Mouse (Mus musculus): ENCODE data around the gene Gm5475. TPM values are rescaled to one million over a fixed set of nuclear protein-coding genes. Genes with fewer than 3 reads are reported as not detected.
"Not testable (repeated sequence)": the region's sequence is repeated elsewhere in the genome, so short reads cannot be mapped to it uniquely, and the experiment has no call there.

Gene Gm5475
- 0.06 TPM in 1 of 2 replicates, not detected in the other for polyA plus RNA-seq (2012; rRNA removed)

DNA sequence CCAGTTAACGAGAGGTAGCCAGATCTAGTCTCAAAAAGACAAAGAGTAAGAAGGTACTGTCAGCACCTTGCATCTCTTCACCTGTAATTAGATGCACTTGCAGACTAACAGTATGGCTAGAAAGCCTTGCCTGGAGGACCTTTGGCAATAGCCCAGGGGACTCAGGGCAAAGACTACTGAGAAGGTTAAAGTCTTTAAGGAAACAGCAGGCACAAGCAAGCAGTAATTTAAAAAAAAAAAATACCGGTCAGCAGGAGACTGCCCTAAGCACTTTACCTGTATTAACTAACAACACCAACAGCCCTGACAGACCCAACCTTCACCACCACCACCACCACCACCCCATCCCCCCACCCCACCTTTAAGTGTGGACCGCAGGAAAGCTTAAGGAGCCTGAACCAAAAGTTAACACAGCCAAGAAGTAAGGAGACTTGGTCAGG is at the start of gene Gm5475:
Gene Gm5475 (plus strand): TSS at position 390 of the 440 bp plus-strand sequence.
- not testable (repeated sequence) for DNase-seq (ENCODE audit: extremely low spot score in 1 of 2, low spot score in 1 of 2)

DNA sequence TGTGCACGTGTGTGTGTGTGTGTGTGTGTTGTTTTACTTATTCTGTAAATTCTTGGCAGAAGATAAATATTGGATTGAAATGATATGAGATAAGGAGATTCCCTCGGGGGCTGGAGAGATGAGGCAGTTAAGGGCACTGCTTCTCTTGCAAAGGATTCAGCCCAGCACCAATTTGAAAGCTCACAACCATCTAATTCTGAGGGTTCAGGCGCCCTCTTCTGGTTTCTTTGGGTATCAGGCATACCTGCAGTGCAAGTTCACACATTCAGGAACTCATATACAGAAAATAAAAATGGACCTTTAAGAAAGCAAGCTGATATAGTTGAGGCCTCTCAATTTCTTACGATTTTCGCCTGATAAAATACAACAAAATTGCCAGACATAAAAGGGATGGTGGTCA is 46.9 kb upstream of the Gm5475 start:
- DNase-seq (ENCODE audit: extremely low spot score in 1 of 2, low spot score in 1 of 2) = peak; percentile 40 to 90

DNA sequence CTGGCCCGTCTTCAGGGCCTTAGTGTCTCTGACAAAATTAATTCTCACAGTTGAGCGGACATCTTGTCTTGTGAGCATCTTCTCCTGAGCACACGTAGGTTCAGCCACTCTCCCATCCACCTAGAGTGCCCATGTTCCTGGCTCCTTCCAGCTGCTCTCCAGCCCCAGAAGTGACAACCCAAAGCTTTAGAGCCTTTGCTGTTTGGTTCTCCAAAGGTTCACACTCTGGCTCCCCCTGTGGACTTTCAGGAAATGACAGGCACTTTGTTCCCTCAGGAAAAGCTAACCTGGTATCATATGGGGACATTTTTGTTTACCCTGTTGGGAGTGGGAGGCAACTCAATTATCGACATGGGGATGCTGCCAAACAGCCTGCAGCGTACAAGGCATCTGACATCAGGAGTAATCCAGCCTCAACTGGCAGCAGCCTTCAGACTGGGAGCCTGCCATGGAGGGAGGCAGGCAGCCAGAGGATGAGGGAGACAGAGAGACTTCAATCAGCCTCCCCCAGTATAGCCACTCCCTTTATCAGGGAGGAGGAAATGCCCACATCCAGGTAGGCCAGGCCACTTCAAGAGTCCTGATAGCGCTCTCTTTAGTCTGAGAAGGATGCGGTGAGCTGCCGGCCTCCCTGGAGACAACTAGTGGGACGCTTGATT is 44.0 kb upstream of the Gm5475 start:
- peak in 1 of 2 experiments; percentile 17 for DNase-seq (ENCODE audit: extremely low spot score in 1 of 2, low spot score in 1 of 2)

DNA sequence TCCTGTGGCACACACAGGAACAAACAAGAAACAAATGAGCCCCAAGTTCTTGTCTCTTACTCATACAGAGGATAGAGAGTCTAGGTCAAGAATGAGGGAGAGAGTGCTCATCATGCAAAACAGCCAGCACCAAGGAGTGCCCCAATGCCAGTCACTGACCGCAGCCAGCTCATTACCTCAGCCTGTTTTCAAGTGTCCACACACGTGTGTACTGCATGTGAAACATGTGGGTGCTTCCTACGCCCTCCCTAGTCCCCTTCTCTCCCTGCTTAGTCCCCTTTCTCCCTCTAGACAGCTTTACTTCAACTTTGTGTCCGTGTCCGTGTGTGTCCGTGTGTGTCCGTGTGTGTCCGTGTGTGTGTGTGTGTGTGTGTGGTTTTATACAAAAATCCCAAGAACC is 42.3 kb upstream of the Gm5475 start:
- DNase-seq (ENCODE audit: extremely low spot score in 1 of 2, low spot score in 1 of 2) = no peak

DNA sequence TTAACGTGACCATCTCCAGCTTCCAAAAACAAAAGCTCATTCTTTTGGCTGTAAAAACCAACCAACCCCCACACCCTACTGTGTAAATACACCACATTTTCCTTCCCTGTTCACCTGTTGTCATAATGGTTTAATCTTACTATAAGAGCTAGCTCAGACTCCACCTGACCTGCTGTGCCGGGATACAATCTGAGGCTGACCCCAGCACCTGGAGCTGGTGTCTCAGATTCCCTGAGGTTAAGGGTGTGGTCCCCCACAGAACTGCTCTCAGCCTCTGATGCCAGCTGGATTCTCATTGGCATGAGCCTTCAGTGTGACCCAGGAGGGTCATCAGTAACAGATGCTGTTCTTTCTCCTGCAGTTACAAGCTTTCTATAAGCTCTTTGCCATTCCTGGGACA is 41.8 kb upstream of the Gm5475 start:
- DNase-seq (ENCODE audit: extremely low spot score in 1 of 2, low spot score in 1 of 2) = no peak

DNA sequence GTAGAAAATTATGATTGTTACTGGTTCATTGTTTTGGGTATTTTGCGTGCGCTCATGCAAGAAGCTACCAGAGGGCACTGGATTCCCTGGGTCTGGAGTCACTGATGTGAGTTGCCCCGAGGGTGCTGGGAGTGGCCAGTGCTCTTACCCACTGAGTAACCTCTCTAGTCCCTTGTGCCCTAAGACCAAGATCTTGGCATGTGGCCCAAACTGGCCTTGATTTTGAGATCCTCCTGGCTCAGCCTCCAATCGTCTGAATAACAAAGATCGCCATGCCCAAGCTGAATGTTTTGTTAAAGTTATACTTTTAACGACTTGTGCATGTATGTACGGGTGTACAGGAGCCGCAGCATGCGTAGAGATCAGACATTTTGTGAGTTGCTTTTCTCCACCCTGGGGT is 36.2 kb upstream of the Gm5475 start:
- DNase-seq (ENCODE audit: extremely low spot score in 1 of 2, low spot score in 1 of 2) = no peak

DNA sequence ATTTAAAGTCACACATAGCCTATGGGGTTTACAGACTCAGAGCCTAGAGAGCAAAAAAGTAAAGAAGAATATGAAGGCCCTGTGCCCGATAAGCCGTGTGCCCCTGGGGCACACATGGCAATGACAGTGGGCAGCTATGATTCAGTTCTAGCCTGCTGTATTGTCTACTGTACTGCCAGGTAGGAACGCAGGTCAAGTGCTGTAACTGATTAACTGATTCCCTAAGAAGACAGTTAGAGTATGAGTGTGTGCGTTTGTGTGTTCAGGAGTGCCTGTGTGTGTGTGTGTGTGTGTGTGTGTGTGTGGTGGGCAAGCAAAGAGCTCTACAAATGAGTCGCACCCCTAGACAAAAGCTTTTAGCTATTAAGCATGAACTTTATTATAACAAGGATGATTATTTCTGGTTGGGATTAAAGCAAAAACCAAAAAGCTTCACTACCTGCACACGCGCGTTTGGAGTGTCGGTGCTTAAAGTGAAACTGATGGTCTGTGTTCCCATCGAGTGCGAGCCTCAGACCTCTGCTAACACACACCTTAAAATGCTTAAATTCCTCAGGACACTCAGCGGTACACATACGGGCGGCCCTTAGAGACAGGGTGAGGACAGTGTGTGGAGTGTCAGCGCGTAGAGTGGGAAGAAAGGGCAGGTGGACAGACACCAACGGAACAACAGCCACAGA is 34.3 kb upstream of the Gm5475 start:
- DNase-seq (ENCODE audit: extremely low spot score in 1 of 2, low spot score in 1 of 2) = no peak

DNA sequence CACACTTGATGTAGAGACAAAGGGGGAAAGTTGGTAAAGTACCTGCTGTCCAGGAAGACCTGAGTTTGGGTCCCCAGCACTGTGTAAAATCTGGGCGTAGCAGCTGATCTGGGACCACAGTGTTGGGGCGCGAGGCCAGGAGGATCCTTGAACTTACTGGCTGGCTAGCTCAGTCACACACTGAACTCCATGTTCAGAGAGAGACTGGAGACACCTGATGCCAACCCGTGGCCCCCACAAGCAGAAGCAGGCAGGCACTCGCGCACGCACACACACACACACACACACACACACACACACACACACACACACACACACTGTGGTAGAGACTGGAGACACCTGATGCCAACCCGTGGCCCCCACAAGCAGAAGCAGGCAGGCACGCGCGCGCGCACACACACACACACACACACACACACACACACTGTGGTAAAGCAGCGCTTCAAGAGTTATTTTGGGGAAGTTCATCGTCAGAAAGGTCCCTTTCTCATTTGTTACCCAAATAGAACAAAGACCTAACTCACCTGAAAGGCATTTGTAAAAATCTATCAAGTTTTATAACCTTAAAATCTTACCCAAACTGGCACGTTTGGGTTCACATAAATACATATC is 33.6 kb upstream of the Gm5475 start:
- no peak for DNase-seq (ENCODE audit: extremely low spot score in 1 of 2, low spot score in 1 of 2)

DNA sequence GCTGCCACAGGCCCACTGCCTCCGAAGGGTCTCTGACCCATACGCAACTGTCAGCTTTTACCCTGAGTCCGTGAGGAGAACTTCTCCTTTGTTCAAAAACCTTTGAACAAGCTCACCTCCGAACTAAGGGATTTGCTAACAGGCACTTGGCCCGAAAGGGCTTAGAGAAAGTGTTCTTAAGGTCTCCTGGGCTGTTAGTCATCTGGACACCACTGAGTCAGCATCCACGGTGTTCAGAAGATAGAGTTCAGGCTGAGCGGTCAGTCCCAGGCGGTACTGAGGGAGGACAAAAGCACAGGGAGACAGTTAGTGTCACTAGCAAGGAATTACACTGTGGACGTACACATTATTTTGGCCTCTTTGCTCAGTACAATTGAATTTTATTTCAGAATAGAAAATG is 33.1 kb upstream of the Gm5475 start:
- no peak for DNase-seq (ENCODE audit: extremely low spot score in 1 of 2, low spot score in 1 of 2)

DNA sequence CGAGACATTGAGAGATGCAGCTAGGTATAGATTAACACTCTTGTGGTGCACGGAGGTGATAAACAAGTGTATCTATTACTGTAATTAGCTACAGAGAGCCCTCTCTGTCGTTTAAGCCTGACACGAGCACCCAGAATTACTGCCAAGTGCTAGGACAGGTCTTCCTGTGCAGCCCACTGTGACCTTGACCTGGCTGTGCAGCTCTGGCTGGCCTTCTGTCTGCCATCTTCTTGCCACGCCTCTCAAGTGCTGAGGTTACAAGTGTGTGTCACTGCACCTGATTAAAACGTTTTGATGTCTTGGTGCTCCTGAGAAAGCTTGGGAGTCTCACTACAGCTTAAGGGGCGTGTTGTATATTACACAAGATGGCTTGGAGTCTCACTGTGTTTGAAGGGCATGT is 30.9 kb upstream of the Gm5475 start:
- no peak for DNase-seq (ENCODE audit: extremely low spot score in 1 of 2, low spot score in 1 of 2)

DNA sequence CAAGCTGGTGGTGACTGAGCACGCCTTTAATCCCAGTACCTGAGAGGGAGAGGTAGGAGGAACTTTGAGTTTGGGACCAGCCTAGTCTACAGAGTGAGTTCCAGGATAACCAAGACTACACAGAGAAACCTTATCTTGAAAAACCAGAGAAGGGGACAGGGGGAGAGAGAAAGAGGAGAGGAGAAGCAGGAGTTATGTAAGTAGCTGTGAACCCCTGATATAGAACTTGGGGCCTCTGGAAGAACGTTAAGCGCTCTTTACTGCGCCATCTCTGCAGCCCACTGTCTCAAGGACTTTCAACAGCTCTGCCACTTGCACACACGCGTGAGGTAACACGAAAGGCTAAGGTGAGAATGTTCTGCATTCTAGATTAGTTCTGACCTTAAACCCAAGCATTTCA is 30.3 kb upstream of the Gm5475 start:
- DNase-seq (ENCODE audit: extremely low spot score in 1 of 2, low spot score in 1 of 2) = no peak

DNA sequence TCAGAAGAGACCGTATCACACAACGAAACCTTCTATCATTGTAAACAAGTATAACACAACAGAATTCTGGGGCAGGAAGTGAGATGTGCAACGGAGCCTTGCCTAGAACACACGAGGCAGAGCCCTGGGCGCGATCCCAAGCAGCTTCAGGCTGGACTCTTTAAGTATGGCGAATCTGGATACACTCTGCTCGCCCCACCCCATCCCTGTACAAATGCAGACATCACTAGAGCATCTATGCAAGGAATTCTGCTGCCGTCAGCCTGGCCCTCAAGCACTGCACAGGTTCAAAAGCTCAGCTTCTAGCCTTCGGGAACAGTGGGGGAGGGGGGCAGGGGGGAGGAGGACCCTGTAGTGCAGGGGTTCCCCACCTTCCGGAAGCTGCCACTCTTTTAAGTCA is 28.9 kb upstream of the Gm5475 start:
- DNase-seq (ENCODE audit: extremely low spot score in 1 of 2, low spot score in 1 of 2) = no peak

DNA sequence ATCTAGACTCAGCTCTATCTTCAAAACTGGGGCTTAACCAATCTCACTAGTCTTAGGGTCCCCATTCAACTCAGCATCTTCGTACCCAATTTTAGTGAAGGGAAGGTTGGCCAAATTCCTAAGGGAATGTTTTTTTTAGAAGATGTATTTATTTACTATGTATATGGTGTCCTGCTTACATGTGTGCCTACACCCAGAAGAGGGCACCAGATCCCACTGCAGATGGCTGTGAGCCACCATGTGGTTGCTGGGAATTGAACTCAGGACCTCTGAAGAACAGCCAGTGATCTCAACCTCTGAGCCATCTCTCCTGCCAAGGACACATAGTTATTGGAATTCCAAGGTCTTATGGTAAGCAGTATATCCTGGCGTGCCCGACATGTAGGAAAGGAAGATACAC is 26.4 kb upstream of the Gm5475 start:
- DNase-seq (ENCODE audit: extremely low spot score in 1 of 2, low spot score in 1 of 2) = no peak

DNA sequence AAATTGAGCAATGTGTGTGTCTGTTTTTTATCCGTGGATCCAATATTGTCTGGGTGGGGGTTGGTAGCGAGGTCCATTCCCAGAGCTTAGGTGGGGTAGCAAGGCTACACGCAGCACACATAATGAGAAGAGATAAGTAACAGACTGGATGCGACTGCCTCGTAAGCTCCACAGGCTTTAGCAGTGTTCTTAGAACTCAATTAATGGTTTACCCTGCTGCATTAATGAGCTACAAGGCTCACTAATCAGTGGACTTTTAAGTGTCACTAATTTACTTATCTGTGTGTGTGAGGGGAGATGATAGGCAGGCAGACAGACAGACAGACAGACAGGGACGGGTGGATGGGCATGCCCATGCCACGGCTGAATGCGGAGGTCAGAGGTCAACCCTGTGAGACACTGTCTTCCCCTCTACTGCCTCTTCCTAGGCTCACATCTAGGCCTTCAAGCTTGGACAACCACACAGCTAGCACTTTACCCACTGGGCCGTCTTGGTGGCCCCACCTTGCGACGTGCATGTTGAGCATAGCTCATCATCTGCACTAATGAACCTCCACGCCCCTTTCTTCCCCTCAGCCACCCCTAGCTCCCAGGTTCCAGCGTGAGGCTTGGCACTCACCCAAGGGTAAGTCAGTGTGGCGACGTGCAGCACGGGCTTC is 21.2 kb upstream of the Gm5475 start:
- DNase-seq (ENCODE audit: extremely low spot score in 1 of 2, low spot score in 1 of 2) = no peak

DNA sequence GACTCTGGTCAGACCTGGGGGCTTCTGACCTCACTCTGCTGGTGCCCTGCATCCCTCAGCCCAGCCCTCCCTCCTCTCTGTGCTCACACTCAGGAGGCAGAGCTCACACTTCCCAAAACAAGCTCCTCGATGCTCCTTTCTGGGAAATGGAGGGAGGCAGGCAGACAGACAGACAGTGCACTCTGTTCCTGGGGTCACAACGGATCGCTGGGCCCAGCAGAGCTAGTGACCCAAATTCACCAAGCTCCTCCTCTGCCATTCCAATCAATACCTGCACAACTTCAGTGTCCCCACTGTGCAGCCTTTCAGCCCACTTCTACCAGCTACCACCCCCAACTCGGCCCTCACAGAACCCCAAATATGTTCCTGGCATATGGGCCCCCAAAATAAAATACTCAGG is 20.1 kb upstream of the Gm5475 start:
- DNase-seq (ENCODE audit: extremely low spot score in 1 of 2, low spot score in 1 of 2) = no peak

DNA sequence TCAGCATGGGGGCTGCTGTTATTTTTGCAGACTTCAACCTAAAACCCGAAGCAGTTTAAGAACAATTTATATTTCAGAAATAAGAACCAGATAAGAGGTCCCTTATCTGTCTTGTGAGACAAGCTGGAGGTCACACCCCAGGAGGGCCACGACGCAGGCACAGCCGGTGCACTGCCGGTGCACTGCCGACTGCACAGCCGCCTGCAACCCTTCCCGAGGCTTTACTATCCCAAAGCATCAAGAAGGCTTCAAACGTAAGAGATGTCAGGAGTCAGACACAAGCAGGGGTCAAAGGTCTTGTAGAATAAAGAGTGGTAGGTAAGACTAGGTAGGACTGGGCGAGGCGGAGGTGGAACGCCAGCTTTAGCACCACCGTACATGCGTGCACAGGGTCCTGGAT is 19.6 kb upstream of the Gm5475 start:
- no peak for DNase-seq (ENCODE audit: extremely low spot score in 1 of 2, low spot score in 1 of 2)

DNA sequence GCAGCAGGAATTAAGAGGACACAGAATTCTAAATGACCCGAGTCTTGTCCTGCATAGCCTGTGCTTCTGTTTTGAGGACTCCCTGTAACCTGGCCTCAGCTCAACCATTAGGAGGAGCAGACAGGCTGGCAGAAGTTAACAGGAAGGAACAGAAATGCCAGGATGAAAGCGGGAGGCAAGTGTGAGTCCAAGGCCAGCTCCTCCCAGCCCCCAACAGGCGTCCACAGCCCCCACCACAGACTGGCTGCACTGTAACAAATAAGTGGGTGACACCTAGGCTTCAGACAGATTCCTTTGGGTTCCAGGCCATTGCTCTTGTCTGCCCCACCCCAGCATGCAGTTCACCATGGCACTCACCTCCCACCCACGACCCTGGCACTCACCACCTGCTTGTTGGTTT is 19.1 kb upstream of the Gm5475 start:
- no peak for DNase-seq (ENCODE audit: extremely low spot score in 1 of 2, low spot score in 1 of 2)

DNA sequence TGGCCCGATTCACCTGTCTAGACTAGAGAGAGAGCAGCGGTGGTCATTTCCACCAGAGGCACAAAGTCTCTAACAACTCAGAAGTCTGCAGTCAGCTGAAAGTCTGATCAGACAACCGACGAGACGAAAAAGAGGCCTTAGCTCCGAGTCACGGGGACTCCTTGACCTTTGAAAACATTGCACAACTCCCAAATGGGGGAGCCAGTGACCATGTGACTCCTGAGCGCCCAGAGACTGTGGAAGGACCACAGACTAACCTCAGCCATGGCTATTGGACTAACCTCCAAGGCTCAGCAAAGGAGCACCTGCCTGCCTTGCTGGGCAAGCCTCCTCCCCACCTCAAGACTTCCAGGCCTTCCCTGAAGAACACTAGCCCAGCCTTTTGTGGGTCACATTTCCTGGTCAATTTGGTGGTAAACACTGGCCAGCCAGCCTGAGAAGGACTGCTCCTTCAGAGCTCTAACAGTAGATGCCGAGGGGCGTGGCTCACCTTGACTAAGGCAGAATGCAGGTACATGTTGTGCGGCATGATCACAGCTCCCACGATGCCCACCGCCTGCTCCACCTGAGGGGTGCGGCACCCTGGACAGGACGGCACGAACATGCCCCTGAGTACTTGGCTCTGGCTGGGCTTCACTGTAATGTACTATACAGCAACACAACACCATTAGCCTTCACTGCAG is 18.5 kb upstream of the Gm5475 start:
- no peak for DNase-seq (ENCODE audit: extremely low spot score in 1 of 2, low spot score in 1 of 2)

DNA sequence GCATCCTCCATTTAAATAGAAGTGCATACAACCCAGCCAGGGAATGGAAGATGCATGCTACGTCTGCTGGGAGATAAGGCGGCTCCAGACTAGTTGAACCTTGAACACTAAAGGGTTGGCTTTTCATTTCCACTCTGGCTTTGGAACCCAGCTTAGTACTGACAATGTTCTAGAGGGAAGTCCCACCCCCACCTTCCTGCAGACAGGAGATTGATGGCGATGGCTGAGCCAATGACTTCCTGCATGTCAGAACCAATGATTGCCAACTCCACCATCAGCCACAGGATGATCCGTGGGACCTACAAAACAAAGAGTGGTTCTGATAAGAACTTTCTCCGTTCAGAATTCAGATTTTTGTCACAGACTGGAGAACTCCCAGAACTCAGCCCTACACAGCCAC is 15.9 kb upstream of the Gm5475 start:
- DNase-seq (ENCODE audit: extremely low spot score in 1 of 2, low spot score in 1 of 2) = no peak

DNA sequence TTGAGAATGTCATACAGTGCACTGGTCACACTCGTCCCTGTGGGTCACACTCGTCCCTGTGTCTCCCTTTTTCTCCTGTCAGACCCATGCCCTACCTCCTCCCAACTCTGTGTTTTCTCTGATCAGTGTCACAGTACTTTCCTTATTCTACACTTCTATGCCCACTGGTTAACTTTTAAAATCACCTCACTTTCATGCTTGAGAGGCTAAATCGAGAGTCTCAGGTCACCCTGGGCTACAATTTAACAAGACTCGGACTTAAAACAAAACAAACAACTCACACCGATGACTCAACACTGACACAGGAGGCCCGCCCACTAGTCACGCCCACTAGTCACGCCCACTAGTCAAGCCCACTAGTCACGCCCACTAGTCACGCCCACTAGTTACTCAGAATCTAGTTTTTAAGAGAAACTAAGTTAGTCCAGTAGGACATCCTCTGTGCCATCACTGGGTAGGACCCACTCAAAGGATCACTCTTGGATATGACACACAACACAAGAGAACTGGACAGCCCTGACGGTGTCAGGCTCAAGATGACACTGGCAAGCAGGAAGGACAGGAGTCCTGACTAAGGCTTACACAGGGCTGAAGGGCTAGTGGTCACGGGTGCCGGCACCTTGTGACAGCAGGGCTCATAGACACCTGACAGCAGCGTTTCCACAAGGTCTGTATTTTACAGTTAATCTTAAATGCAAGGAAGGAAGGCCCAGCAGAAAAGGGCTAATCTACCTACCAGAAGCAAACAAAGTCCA is 10.9 kb upstream of the Gm5475 start:
- no peak for DNase-seq (ENCODE audit: extremely low spot score in 1 of 2, low spot score in 1 of 2)
